Mouse (Mus musculus) forebrain, embryonic 11.5 days (tissue): ENCODE data around the gene Tnip3. TPM values are rescaled to one million over a fixed set of nuclear protein-coding genes. Genes with fewer than 3 reads are reported as not detected.
A peak's percentile ranks its signal among the peaks of the same experiment; 100 is the strongest.

Experiments
- ATAC-seq: fragments of 200-750 bp; cut with Nextera tagmentation; replicated peaks from 2 replicates; pipeline ENCODE4 v1.8.0; 2017; ENCODE audit warnings: moderate TSS enrichment; ENCODE audit not compliant: low FRiP score
- DNase-seq: peaks from one replicate; pipeline ENCODE4 v3.0.0-alpha.2; 2017; ENCODE audit warnings: low spot score
- H3K27ac ChIP-seq: fragments of 300-500 bp; sonication (generic); 2 replicates; pipeline ENCODE4 v1.5.1; 2014; ENCODE audit warnings: low read depth, low read length
- H3K27me3 ChIP-seq: fragments of 300-500 bp; sonication (generic); 2 replicates; pipeline ENCODE4 v1.6.1; 2014; ENCODE audit warnings: mild to moderate bottlenecking, low read length, mixed read lengths; ENCODE audit not compliant: control insufficient read depth, insufficient read depth
- H3K36me3 ChIP-seq: fragments of 300-500 bp; sonication (generic); 2 replicates; pipeline ENCODE4 v1.6.1; 2014; ENCODE audit warnings: mild to moderate bottlenecking, low read length, moderate library complexity, mixed read lengths; ENCODE audit not compliant: control insufficient read depth, insufficient read depth
- H3K4me1 ChIP-seq: fragments of 300-500 bp; sonication (generic); replicated peaks from 2 replicates; pipeline ENCODE4 v1.6.1; 2014; ENCODE audit warnings: low read length, mixed read lengths; ENCODE audit not compliant: control insufficient read depth, insufficient read depth
- H3K4me2 ChIP-seq: fragments of 300-500 bp; sonication (generic); 2 replicates; pipeline ENCODE4 v1.6.1; 2014; ENCODE audit warnings: low read depth, mild to moderate bottlenecking, low read length, moderate library complexity, mixed read lengths; ENCODE audit not compliant: severe bottlenecking
- H3K4me3 ChIP-seq: fragments of 300-500 bp; sonication (generic); 2 replicates; pipeline ENCODE4 v1.5.1; 2014; ENCODE audit warnings: low read depth, low read length
- H3K9ac ChIP-seq: fragments of 300-500 bp; sonication (generic); 2 replicates; pipeline ENCODE4 v1.6.1; 2014; ENCODE audit warnings: low read length
- H3K9me3 ChIP-seq: fragments of 300-500 bp; sonication (generic); 2 replicates; pipeline ENCODE4 v1.6.1; 2016; ENCODE audit warnings: low read length, mixed read lengths; ENCODE audit not compliant: control insufficient read depth
- WGBS: fragments of 180-500 bp; shearing (Covaris S2); extraction: QIAGEN DNeasy Blood & Tissue Kit; methylation state at CpG from one replicate; pipeline ENCODE4 v1.1.7; 2014; 5-methylcytosine and 5-hydroxymethylcytosine counted together
- polyA plus RNA-seq: library from polyadenylated mRNA; unstranded; fragments of >200 nt; fragmentation: Nextera tagmentation; extraction: Ambion mirVana; gene quantifications from 2 replicates; pipeline ENCODE4 v1.2.1, GENCODE M21; 2014

Gene Tnip3
- polyA plus RNA-seq = 0.17 TPM in 1 of 2 replicates, not detected in the other

GRCm38 (mm10) chr6:65525192-65525591, at the start of gene Tnip3:
Gene Tnip3, plus strand, starts transcription at chr6:65525313.
- Histone ChIP-seq H3K27ac (no peak within 1 kb of the TSS), H3K4me3 (no peak within 1 kb of the TSS), H3K4me1 (no peaks in the 10 kb centered on the region), H3K36me3 (no peaks in the 10 kb centered on the region), H3K4me2 (no peak within 1 kb of the TSS), H3K9ac (no peak within 1 kb of the TSS), H3K9me3 (no peaks in the 10 kb centered on the region), H3K27me3 (no peaks in the 10 kb centered on the region)
- WGBS = 92% methylated on average over 5 of the region's 5 CpGs
- DNase-seq (no peak), ATAC-seq (no peak)

DNA sequence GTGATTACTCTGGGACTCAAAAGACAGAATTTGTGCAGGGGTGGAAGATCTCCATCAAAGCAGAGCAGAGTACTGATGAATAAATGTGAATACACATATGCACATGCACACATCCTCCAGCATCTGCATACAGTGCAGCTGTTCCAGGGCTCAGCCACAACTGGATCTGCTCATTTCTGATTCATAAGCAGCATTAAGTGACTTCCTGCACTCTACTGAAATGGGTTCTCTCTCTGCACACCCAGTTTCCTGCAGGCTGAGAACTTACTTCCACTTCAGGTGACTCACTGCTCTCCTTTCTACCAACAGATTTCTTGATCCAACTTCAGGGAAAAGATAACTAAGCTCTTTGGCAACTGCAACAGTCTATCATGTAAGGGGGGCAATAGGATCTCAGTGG, 26.3 kb upstream of the Tnip3 start:
- Histone ChIP-seq H3K27ac (no peak overlapping the region), H3K4me2 (no peak overlapping the region), H3K36me3 (no peaks in the 10 kb centered on the region), H3K9ac (no peak overlapping the region), H3K4me3 (no peak overlapping the region), H3K9me3 (no peaks in the 10 kb centered on the region), H3K4me1 (no peaks in the 10 kb centered on the region), H3K27me3 (no peaks in the 10 kb centered on the region)
- DNase-seq (no peak), ATAC-seq (no peak)

- no peak overlapping the region for H3K4me3 ChIP-seq
- ATAC-seq (peak; percentile 92), DNase-seq (peak; percentile 82)
- WGBS = 51% methylated on average over 4 of the region's 4 CpGs
- H3K9ac ChIP-seq = no peak overlapping the region
- H3K27ac ChIP-seq = no peak overlapping the region
- H3K9me3 ChIP-seq = no peaks in the 10 kb centered on the region
- H3K4me2 ChIP-seq = no peak overlapping the region
- H3K4me1 ChIP-seq = no peaks in the 10 kb centered on the region
- H3K36me3 ChIP-seq = no peaks in the 10 kb centered on the region
- H3K27me3 ChIP-seq = no peaks in the 10 kb centered on the region
These were observed 15.0 kb upstream of the Tnip3 start for GRCm38 (mm10) chr6:65510051-65510669.

GRCm38 (mm10) chr6:65513813-65514212, 11.3 kb upstream of the Tnip3 start:
- H3K4me2 ChIP-seq = no peak overlapping the region
- H3K9ac ChIP-seq = no peak overlapping the region
- no peaks in the 10 kb centered on the region for H3K4me1 ChIP-seq
- 93% methylated on average over 3 of the region's 3 CpGs for WGBS
- H3K27ac ChIP-seq = no peak overlapping the region
- ATAC-seq (no peak), DNase-seq (no peak)
- H3K36me3 ChIP-seq = no peaks in the 10 kb centered on the region
- no peaks in the 10 kb centered on the region for H3K9me3 ChIP-seq
- H3K4me3 ChIP-seq = no peak overlapping the region
- H3K27me3 ChIP-seq = no peaks in the 10 kb centered on the region

DNA sequence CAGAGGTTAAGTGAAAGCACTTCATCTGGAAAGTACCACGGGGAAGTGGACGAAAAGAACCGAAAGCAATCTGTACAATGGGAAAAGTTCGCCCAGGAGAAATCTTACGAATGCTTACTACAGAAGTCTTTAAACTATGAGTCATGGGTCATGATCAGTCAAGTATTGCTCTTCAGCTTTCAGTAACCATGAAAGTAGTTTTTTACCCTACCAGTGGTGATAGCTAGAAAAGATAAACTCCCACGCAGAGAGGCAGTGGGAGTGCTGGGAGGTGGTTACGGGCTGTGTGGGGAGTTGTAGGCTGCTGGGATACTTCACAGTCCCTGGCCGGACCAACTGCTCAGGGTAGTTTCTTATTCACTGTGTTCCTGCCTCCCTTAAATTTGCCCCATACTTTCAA, 8.4 kb upstream of the Tnip3 start:
- Histone ChIP-seq H3K4me1 (no peaks in the 10 kb centered on the region), H3K36me3 (no peaks in the 10 kb centered on the region), H3K27me3 (no peaks in the 10 kb centered on the region), H3K27ac (no peak overlapping the region), H3K4me3 (no peak overlapping the region), H3K9me3 (no peaks in the 10 kb centered on the region), H3K9ac (no peak overlapping the region), H3K4me2 (no peak overlapping the region)
- 88% methylated on average over 8 of the region's 8 CpGs for WGBS
- ATAC-seq = no peak
- no peak for DNase-seq

- no peaks in the 10 kb centered on the region for H3K4me1 ChIP-seq
- H3K9ac ChIP-seq = no peak overlapping the region
These were observed 4.3 kb upstream of the Tnip3 start for GRCm38 (mm10) chr6:65520821-65521220.

DNA sequence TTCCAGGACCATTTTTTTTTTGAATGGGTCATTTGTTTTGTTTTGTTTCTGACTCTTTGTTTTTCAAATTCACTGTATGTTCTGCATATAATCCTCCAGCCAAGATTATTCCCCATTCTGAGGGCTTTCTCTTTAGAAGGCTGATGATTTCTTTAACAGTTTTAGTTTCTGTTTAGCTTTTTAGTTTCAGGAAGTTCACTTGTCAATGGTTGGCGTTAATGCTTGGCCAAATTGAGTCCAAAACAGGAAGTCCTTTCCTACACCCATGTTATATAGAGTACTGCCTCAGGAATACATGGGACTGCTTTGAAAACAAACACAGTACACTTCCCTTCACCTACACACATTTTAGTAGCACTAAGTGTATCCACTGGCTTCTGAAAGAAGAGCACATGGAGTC, 2.8 kb downstream of the Tnip3 start:
- no peaks in the 10 kb centered on the region for H3K36me3 ChIP-seq
- no peaks in the 10 kb centered on the region for H3K27me3 ChIP-seq
- no peak overlapping the region for H3K4me2 ChIP-seq
- ATAC-seq (no peak), DNase-seq (no peak)
- no peaks in the 10 kb centered on the region for H3K9me3 ChIP-seq
- no peak overlapping the region for H3K27ac ChIP-seq
- no peak overlapping the region for H3K9ac ChIP-seq
- WGBS = 92% methylated on average over 1 of the region's 1 CpGs
- H3K4me3 ChIP-seq = no peak overlapping the region
- H3K4me1 ChIP-seq = no peaks in the 10 kb centered on the region

More at GRCm38 (mm10) chr6:65520821-65521220, 4.3 kb upstream of the Tnip3 start:
- ATAC-seq = no peak
- no peaks in the 10 kb centered on the region for H3K36me3 ChIP-seq
- no peak overlapping the region for H3K4me2 ChIP-seq
- H3K4me3 ChIP-seq = no peak overlapping the region
- H3K27me3 ChIP-seq = no peaks in the 10 kb centered on the region
- DNase-seq = no peak
- H3K27ac ChIP-seq = no peak overlapping the region
- 77% methylated on average over 3 of the region's 3 CpGs for WGBS
- no peaks in the 10 kb centered on the region for H3K9me3 ChIP-seq

DNA sequence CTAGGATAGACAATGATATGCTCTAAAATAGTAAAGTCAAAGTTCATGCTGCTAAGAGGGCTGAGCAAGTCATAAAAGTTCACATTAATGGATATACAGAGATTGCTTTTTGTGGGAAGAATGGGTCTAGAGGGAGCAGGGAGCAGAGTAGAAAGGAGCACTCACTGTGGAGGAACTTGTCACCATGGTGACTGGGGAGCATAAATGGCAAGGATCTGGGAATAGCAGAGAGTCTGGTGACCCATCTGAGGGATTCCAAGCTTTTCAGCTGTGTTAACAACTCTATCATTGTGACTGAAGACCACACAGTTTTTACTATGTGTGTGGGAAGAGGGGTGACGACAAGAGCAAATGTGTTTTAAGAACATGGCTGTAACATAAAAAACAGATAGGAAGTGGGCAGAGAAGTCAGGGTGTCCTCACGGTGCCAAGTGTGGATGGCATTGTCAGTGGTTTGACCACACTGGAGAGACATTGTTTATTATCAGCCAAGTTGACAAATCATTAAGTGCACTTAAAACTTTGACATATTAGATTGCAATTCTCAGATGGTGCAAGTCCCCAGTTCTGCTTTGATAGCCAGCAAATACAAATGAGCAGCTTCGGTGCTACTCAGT, 6.2 kb downstream of the Tnip3 start:
- no peak overlapping the region for H3K4me3 ChIP-seq
- H3K9ac ChIP-seq = no peak overlapping the region
- DNase-seq = no peak
- no peaks in the 10 kb centered on the region for H3K4me1 ChIP-seq
- no peak overlapping the region for H3K27ac ChIP-seq
- H3K4me2 ChIP-seq = no peak overlapping the region
- 83% methylated on average over 3 of the region's 3 CpGs for WGBS
- no peaks in the 10 kb centered on the region for H3K36me3 ChIP-seq
- no peak for ATAC-seq
- no peaks in the 10 kb centered on the region for H3K9me3 ChIP-seq
- H3K27me3 ChIP-seq = no peaks in the 10 kb centered on the region

DNA sequence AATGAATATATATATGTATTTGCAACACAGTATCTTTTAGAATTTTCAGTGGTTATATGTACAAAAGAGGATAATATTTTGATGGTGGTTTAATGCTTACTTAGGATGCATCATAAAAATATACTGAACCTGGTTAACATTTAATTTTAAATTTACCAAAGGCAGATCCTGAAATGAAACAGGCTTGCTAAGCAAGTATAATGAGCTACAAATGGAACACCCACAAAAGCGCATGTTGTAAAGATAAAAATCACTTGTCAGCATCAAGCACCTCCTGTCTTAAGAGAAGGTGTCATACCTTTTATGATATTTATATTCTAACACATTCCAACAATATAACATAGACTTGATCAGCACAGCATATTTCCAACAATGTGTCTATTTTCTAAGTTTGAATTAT, 8.6 kb downstream of the Tnip3 start:
- H3K36me3 ChIP-seq = no peaks in the 10 kb centered on the region
- no peak overlapping the region for H3K9ac ChIP-seq
- H3K4me3 ChIP-seq = no peak overlapping the region
- WGBS = 87% methylated on average over 1 of the region's 1 CpGs
- H3K9me3 ChIP-seq = no peaks in the 10 kb centered on the region
- ATAC-seq (no peak), DNase-seq (no peak)
- no peaks in the 10 kb centered on the region for H3K4me1 ChIP-seq
- no peak overlapping the region for H3K27ac ChIP-seq
- H3K4me2 ChIP-seq = no peak overlapping the region
- no peaks in the 10 kb centered on the region for H3K27me3 ChIP-seq
